Mouse (Mus musculus) testis, postnatal 14 days (tissue): ENCODE measurements at regions not wholly inside any gene's neighbourhood (a gene's known extent, or its start where the extent isn't known, plus 50 kb on each side); places are given as distances from the start of the nearest gene placed in this dataset.

ENCODE experiments used
- DNase-seq: peaks from one replicate; pipeline ENCODE4 v3.0.0; 2021; ENCODE audit warnings: low spot score

- no peak for DNase-seq
Observed at GRCm38 (mm10) chr3:52539813-52540378, 271.8 kb downstream of the Foxo1 start.

GRCm38 (mm10) chr3:52538306-52538705 lies 270.2 kb downstream of the Foxo1 start:
- DNase-seq, result no peak

- no peak for DNase-seq
Observed at GRCm38 (mm10) chr3:52537362-52537911, 269.3 kb downstream of the Foxo1 start.

- no peak for DNase-seq
Observed at GRCm38 (mm10) chr3:52535411-52536021, 267.4 kb downstream of the Foxo1 start.

GRCm38 (mm10) chr3:52534118-52534517 lies 266.0 kb downstream of the Foxo1 start:
- no peak for DNase-seq

GRCm38 (mm10) chr3:52531686-52532351 lies 263.7 kb downstream of the Foxo1 start:
- no peak for DNase-seq

GRCm38 (mm10) chr3:52530406-52530970 lies 262.4 kb downstream of the Foxo1 start:
- DNase-seq, result no peak

- DNase-seq, result no peak
Observed at GRCm38 (mm10) chr3:52529136-52529535, 261.0 kb downstream of the Foxo1 start.

- DNase-seq, result no peak
Observed at GRCm38 (mm10) chr3:52528521-52528920, 260.4 kb downstream of the Foxo1 start.

- no peak for DNase-seq
Observed at GRCm38 (mm10) chr3:52527781-52528180, 259.6 kb downstream of the Foxo1 start.

GRCm38 (mm10) chr3:52527010-52527754 lies 259.0 kb downstream of the Foxo1 start:
- peak; percentile 20 for DNase-seq

- no peak for DNase-seq
Observed at GRCm38 (mm10) chr3:52522886-52523285, 254.8 kb downstream of the Foxo1 start.

GRCm38 (mm10) chr3:52520609-52520947 lies 252.4 kb downstream of the Foxo1 start:
- no peak for DNase-seq

GRCm38 (mm10) chr3:52519910-52520608 lies 251.9 kb downstream of the Foxo1 start:
- no peak for DNase-seq

GRCm38 (mm10) chr3:52517808-52518207 lies 249.7 kb downstream of the Foxo1 start:
- DNase-seq, result no peak

GRCm38 (mm10) chr3:52516691-52517090 lies 248.6 kb downstream of the Foxo1 start:
- no peak for DNase-seq

GRCm38 (mm10) chr3:52512761-52513160 lies 244.6 kb downstream of the Foxo1 start:
- no peak for DNase-seq

- DNase-seq, result no peak
Observed at GRCm38 (mm10) chr3:52511549-52511948, 243.4 kb downstream of the Foxo1 start.

- no peak for DNase-seq
Observed at GRCm38 (mm10) chr3:52510831-52511230, 242.7 kb downstream of the Foxo1 start.

GRCm38 (mm10) chr3:52510088-52510765 lies 242.1 kb downstream of the Foxo1 start:
- peak; percentile 26 for DNase-seq

- no peak for DNase-seq
Observed at GRCm38 (mm10) chr3:52503925-52504324, 235.8 kb downstream of the Foxo1 start.
